Mouse (Mus musculus): ENCODE measurements around the gene Hes1.

Gene Hes1

GRCm38 (mm10) chr16:30063984-30064453 lies at the start of gene Hes1:
Hes1 (plus strand) TSS chr16:30064384.
- peak; percentile 93 for DNase-seq (ENCODE audit: low read depth)

- DNase-seq (ENCODE audit: low read depth): no peak
These were observed 48.1 kb upstream of the Hes1 start for GRCm38 (mm10) chr16:30016064-30016463.

- DNase-seq (ENCODE audit: low read depth): no peak
These were observed 44.1 kb upstream of the Hes1 start for GRCm38 (mm10) chr16:30020124-30020523.

DNA sequence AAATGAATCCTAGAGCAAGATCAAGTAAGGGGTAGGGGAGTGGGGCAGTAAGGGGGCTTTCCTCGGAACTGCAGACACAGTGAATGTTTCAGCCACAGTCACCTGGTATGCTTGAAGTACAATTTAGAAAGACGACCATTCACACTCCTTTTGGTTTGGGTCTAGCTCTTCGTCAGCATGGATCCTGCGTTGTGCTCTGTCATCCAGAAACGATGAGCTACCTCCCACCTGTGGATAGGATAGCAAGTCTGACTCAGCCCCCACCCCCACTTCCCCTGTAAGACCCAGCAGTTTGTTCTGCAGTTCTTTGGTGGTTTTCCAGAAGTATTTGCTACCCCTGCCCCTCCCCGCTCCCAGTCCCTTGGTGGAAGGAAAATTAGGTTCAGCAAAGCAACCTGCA lies 41.8 kb upstream of the Hes1 start:
- DNase-seq (ENCODE audit: low read depth): no peak

DNA sequence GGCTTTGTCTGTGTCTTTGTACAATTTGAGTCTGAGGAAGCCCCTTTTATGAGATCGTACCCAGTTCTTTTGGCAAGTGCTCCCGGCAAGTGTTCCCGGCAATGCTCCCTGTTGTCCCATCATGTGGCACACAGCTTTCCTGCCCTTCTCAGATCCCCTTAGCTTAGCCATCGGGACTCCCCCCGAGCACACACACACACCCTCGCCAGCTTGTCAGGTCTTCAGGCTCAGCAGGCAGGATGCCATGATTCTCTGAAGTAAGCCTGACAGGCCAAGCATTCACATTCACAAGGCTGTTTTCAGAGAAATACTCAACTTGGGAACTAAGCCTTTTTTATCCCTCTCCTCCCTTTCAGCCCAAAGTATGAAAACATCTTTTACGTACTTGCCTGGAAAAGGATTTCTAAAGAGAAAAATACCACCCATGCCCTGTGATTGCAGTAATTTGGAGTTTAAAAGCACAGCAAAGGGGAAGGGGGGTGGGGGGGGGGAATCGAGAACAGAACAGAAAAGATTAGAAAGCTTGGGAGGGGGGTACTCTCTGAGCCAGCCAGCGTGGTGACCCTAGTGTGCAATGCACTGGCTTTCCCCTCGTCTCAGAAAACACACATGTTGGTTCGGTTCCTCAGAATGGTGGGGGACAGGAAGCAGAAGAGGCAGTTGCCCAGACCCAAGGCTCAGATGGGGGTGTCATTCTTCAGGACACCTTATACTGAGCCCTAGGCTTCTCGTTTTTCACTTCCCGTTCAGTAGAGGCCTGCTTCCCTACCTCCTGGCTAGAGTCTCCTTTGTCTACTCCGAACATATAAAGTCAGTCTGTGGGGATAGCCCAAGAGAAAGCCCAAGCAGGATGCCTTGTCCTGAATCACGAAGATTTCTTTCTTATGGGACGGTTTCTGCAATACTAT lies 41.0 kb upstream of the Hes1 start:
- no peak for DNase-seq (ENCODE audit: low read depth)

GRCm38 (mm10) chr16:30024681-30025262 lies 39.4 kb upstream of the Hes1 start:
- DNase-seq (ENCODE audit: low read depth): peak; percentile 97

GRCm38 (mm10) chr16:30028184-30028583 lies 36.0 kb upstream of the Hes1 start:
- no peak for DNase-seq (ENCODE audit: low read depth)

- no peak for DNase-seq (ENCODE audit: low read depth)
These were observed 34.8 kb upstream of the Hes1 start for GRCm38 (mm10) chr16:30029264-30030003.

- DNase-seq (ENCODE audit: low read depth): no peak
These were observed 31.8 kb upstream of the Hes1 start for GRCm38 (mm10) chr16:30032326-30032904.

GRCm38 (mm10) chr16:30033390-30033789 lies 30.8 kb upstream of the Hes1 start:
- DNase-seq (ENCODE audit: low read depth): no peak

GRCm38 (mm10) chr16:30034001-30034400 lies 30.2 kb upstream of the Hes1 start:
- peak; percentile 84 for DNase-seq (ENCODE audit: low read depth)

- no peak for DNase-seq (ENCODE audit: low read depth)
These were observed 29.7 kb upstream of the Hes1 start for GRCm38 (mm10) chr16:30034521-30034920.

DNA sequence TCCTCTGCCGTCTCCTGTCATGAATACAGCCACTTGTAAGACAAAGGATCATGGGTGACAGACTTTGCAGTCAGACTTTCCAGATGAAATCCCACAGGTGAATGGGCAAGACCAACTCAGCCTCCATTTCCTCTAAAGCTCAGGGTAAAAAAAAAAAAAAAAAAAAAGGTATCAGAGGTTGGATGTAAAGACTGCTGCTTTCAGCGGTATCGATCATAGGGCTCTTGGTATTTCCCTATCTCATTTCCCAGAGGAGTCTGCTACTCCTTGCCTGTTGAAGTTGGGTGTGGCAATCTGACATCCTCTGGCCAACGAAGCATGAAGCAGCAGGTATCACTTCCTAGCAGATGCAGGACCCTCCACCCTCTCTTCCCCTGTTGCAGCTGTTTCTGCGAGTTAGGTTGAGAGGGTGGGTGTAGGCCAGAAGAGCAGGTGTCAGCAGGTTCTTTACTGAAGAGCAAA lies 29.2 kb upstream of the Hes1 start:
- no peak for DNase-seq (ENCODE audit: low read depth)

GRCm38 (mm10) chr16:30036104-30036503 lies 28.1 kb upstream of the Hes1 start:
- no peak for DNase-seq (ENCODE audit: low read depth)

DNA sequence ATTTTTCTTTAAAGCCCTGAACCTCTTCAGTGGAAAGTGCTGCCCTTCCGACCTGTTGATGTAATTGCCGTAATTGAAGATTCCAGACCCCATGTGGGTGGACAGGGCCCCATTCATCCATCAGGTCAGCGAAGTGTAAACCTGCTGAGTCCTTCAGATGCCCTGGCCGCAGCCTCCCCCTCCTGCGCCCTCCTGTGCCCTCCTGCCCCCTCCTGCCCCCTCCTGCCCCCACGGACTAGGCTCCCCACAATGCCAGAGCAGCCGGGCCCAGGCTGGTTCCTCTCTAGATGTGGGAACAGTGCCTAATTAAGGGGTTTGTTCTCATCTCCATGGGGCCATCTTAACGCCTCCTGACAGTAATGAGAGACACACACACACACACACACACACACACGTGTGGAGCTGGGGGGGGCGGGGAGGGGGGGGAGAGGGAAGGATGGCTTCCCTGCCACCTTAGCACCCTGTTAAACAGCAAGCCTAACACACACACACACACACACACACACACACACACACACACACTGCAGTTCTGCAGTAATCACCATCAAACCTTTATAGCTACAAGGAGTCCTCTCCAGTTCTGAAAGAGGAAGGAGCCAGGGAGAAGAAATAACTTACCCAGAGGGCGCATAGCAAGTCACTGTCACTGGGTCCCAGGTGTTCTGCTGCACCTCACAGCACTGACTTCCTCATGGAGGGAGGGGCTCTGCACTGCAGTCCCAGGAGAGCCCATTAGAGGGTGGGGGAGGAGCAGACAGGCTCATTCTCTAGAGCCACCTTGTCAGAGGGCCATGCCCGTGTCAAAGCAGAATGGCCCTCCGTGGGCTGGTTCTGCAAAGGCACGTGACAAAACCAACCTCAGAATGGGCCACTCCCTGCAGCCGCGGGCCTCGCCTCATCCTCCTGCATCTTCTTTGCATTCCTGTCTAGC lies 25.3 kb upstream of the Hes1 start:
- no peak for DNase-seq (ENCODE audit: low read depth)

GRCm38 (mm10) chr16:30039841-30040240 lies 24.3 kb upstream of the Hes1 start:
- DNase-seq (ENCODE audit: low read depth): no peak

DNA sequence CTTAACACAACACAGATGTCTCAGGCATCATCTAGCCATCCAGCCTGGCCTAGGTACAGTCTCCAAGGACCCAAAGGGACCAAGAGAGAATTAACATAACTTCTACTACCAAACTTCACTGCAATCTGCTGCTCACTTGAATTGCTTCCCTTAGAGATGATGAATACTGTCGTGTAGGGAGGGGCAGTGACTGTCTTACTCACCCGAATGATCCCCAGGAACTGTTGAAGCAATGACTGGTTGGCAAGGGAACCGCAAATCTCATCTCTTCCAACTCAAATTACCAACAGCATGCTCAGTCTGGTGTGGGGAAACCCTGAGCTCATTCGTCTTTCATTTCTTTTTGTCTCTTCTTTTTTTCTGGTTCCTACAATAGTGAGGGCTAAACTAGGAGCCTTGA lies 21.3 kb upstream of the Hes1 start:
- DNase-seq (ENCODE audit: low read depth): no peak

DNA sequence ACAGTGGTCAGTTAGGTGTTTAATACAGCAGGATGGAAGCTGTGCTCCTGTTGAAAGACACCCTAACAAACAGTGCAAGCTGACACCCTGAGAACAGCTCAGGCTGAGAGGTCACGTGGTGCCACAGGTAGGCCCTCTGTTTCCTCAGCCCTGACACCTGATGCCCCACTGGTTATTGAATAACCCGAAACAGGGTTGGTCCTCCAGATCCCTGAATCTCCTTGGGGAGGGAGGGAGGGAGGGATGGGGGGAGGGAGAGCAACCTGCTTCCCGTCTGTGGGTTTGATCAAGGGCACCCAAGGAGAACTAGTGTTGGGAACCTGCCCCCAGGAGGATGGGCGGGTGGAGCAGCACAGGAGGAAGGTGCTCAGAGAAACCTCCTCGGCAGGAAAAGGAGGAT lies 18.6 kb upstream of the Hes1 start:
- no peak for DNase-seq (ENCODE audit: low read depth)

DNA sequence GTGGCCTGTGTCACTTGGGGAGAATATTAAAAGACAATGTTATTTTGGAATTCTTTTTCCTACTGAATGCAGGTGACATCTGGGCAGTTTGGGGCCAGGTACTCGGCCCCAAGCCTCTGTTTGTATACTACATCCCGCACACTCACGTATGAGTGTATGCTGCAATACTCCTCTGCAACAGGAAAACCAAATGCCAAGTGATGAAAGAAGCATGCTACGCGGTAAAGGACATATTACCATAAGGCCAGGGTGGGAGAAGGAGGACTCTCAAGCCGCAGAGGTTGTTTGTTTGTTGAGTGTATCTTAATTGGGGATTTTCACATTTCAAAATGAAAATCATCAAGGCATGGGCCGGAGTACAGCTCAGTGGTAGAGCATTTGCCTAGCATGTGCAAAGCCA lies 17.2 kb upstream of the Hes1 start:
- DNase-seq (ENCODE audit: low read depth): no peak

- DNase-seq (ENCODE audit: low read depth): no peak
These were observed 16.8 kb upstream of the Hes1 start for GRCm38 (mm10) chr16:30047421-30047831.

Data from fibroblast of lung, adult 2 months (primary cell).